Mouse (Mus musculus): ENCODE data around the gene Olfr71. TPM values are rescaled to one million over a fixed set of nuclear protein-coding genes. Genes with fewer than 3 reads are reported as not detected.

Gene Olfr71
- not detected in 2 replicates for polyA plus RNA-seq (2015; fragmentation: Nextera tagmentation; extraction: Ambion mirVana)

- Histone ChIP-seq H3K27me3 (replicated peaks) (no peaks in the 10 kb centered on the region), H3K4me3 (replicated peaks) (no peak within 1 kb of the TSS), H3K27ac (no peak within 1 kb of the TSS), H3K9me3 (no peaks in the 10 kb centered on the region), H3K36me3 (no peaks in the 10 kb centered on the region), H3K9ac (no peak within 1 kb of the TSS), H3K4me2 (replicated peaks) (no peak within 1 kb of the TSS), H3K4me1 (replicated peaks) (no peaks in the 10 kb centered on the region)
- 74% methylated on average over 6 of the region's 6 CpGs for WGBS
- no peak for ATAC-seq
These were observed at the start of gene Olfr71 for GRCm38 (mm10) chr4:43709869-43710268. TSS of gene Olfr71 (minus strand) at chr4:43710255.

DNA sequence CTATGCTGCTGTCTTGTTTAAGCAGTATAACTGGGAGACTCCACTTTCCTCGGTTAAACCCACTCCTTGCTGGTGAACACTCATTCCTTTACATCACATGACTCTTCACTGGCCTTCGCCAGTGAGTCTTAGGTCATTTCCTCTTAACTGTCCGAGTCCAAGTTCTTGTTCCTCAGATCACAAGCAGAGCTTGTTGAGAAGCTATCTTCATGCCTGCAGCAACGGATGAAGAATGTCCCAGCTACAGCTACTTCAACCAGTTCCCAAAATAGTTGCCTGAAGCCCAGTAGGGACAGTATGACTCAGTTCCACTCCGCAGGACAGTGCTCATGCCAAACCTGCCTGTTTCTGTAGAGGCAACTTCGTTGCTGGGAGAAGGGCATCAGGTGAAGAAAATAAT is 47.2 kb upstream of the Olfr71 start:
- no peak for ATAC-seq
- 65% methylated on average over 6 of the region's 6 CpGs for WGBS

DNA sequence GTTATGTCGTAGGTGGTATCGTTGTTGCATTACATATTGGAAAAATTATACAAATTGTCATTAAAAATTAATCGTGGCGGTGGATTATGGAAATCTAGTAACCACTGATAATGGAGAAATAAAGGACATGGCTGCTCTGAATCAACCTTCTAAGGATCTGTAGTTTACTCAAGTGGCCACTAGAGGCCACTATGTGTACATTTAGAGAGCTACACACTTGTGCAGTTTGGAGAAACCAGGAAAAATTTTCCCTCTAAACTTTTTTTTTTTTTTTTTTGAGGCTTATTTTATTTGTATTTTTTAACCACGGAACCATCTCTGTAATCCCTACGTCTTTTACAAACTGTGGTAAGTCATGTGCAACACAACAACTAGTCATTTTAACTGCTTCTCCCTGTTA is 35.1 kb upstream of the Olfr71 start:
- 0 out of 2 replicates have a peak, but pooled peaks have one; percentile 43 for ATAC-seq
- WGBS, result 13% methylated on average over 6 of the region's 6 CpGs

More for the DNA sequence above, 47.2 kb upstream of the Olfr71 start:
- Histone ChIP-seq H3K4me1 (replicated peaks) (no peaks in the 10 kb centered on the region), H3K27me3 (replicated peaks) (no peaks in the 10 kb centered on the region), H3K36me3 (no peaks in the 10 kb centered on the region), H3K9me3 (no peaks in the 10 kb centered on the region), H3K27ac (no peak overlapping the region), H3K4me2 (replicated peaks) (no peak overlapping the region), H3K4me3 (replicated peaks) (no peak overlapping the region), H3K9ac (no peak overlapping the region)

DNA sequence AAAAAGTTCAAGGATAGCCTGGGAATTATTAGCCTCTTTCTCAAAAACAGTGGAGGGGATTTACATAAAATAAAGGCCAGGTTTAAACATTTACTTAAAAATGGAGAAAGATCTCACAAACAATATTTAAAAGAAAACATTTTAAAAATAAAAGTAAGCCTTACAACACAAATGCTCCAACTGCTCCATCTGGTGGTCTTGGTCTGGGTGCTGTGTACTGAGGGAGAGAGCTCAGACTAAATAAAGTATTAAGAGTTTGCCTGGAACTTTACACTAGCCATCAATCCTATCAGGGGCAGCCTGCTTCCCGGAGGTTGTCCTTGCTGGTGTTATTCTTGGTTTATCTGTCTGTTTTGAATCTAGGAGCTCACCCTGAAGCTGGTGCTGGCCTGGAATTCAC is 33.0 kb upstream of the Olfr71 start:
- Histone ChIP-seq H3K9me3 (no peaks in the 10 kb centered on the region), H3K4me2 (replicated peaks) (no peak overlapping the region), H3K27me3 (replicated peaks) (no peaks in the 10 kb centered on the region), H3K4me3 (replicated peaks) (no peak overlapping the region), H3K4me1 (replicated peaks) (no peaks in the 10 kb centered on the region), H3K36me3 (no peaks in the 10 kb centered on the region), H3K9ac (no peak overlapping the region), H3K27ac (no peak overlapping the region)
- 18% methylated on average over 1 of the region's 1 CpGs for WGBS
- ATAC-seq, result no peak

More for the DNA sequence above, 35.1 kb upstream of the Olfr71 start:
- no peak overlapping the region for H3K4me2 ChIP-seq (replicated peaks)
- no peaks in the 10 kb centered on the region for H3K9me3 ChIP-seq
- no peaks in the 10 kb centered on the region for H3K4me1 ChIP-seq (replicated peaks)
- H3K4me3 ChIP-seq (replicated peaks), result no peak overlapping the region
- H3K27me3 ChIP-seq (replicated peaks), result no peaks in the 10 kb centered on the region
- H3K27ac ChIP-seq, result no peak overlapping the region
- no peak overlapping the region for H3K9ac ChIP-seq
- no peaks in the 10 kb centered on the region for H3K36me3 ChIP-seq

GRCm38 (mm10) chr4:43742637-43743036 is 32.6 kb upstream of the Olfr71 start:
- Histone ChIP-seq H3K4me1 (replicated peaks) (no peaks in the 10 kb centered on the region), H3K4me2 (replicated peaks) (no peak overlapping the region), H3K9me3 (no peaks in the 10 kb centered on the region), H3K27ac (no peak overlapping the region), H3K36me3 (no peaks in the 10 kb centered on the region), H3K27me3 (replicated peaks) (no peaks in the 10 kb centered on the region), H3K4me3 (replicated peaks) (no peak overlapping the region), H3K9ac (no peak overlapping the region)
- WGBS, result 35% methylated on average over 4 of the region's 4 CpGs
- ATAC-seq, result no peak

- Histone ChIP-seq H3K27me3 (replicated peaks) (no peaks in the 10 kb centered on the region), H3K4me3 (replicated peaks) (no peak overlapping the region), H3K4me2 (replicated peaks) (no peak overlapping the region), H3K27ac (no peak overlapping the region), H3K36me3 (no peaks in the 10 kb centered on the region), H3K9ac (no peak overlapping the region), H3K4me1 (replicated peaks) (no peaks in the 10 kb centered on the region), H3K9me3 (no peaks in the 10 kb centered on the region)
- no peak for ATAC-seq
- WGBS, result 44% methylated on average over 5 of the region's 5 CpGs
These were observed 31.5 kb upstream of the Olfr71 start for GRCm38 (mm10) chr4:43741526-43741925.

DNA sequence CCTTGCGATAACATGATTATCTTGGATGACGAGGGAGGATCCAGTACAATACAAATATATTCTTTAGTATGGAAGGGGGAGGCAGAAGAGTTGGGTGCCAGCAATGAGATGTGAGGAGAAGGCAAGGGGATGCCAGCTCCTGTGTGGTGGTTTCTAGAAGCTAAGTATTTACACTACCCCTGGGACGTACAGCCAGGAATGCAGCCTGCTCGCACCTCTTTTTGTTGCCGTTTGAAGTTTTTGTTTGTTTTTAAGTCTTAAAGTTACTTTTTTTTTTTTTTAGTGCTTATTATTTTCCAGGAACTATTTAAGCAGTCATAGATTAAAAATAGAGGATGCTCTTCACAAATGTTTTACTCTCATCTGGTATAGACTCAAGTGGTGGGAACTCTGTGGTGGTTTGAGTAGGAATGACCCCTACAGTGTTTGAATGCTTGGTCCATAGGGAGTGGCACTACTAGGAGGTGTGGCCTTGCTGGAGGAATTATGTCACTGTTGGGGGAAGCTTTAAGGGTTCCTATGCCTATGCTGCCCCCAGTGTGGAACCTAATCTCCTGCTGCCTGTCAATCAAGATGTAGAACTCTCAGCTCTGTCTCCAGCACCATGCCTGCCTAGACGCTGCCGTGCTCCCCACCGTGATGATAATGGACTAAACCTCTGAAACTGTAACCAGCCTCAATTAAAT is 29.1 kb upstream of the Olfr71 start:
- 59% methylated on average over 8 of the region's 8 CpGs for WGBS
- H3K27ac ChIP-seq, result no peak overlapping the region
- no peak overlapping the region for H3K4me3 ChIP-seq (replicated peaks)
- no peaks in the 10 kb centered on the region for H3K4me1 ChIP-seq (replicated peaks)
- H3K9me3 ChIP-seq, result no peaks in the 10 kb centered on the region
- ATAC-seq, result no peak
- no peak overlapping the region for H3K4me2 ChIP-seq (replicated peaks)
- H3K27me3 ChIP-seq (replicated peaks), result no peaks in the 10 kb centered on the region
- no peaks in the 10 kb centered on the region for H3K36me3 ChIP-seq
- H3K9ac ChIP-seq, result no peak overlapping the region

DNA sequence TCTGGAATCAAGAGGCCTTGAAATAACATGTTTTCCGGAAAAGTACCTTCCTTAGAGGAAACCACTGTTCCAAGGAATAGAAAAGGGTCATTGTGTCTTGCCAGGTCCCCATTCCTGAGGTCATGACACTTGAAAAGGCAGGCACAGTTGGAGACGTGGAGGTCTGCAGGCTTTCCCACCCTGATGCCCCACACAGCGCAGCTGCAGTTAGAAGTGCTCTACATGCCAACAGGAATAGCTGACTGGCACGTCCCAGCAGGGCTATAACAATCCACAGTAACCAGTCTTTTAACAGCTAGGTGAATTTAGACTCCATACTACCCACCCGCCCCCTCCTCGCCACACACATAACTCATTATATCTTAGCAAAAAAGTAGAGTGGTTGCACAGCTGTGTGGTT is 27.1 kb upstream of the Olfr71 start:
- Histone ChIP-seq H3K9me3 (no peaks in the 10 kb centered on the region), H3K4me2 (replicated peaks) (no peak overlapping the region), H3K36me3 (no peaks in the 10 kb centered on the region), H3K27ac (no peak overlapping the region), H3K9ac (no peak overlapping the region), H3K4me1 (replicated peaks) (no peaks in the 10 kb centered on the region), H3K4me3 (replicated peaks) (no peak overlapping the region), H3K27me3 (replicated peaks) (no peaks in the 10 kb centered on the region)
- ATAC-seq, result no peak
- 82% methylated on average over 6 of the region's 6 CpGs for WGBS

DNA sequence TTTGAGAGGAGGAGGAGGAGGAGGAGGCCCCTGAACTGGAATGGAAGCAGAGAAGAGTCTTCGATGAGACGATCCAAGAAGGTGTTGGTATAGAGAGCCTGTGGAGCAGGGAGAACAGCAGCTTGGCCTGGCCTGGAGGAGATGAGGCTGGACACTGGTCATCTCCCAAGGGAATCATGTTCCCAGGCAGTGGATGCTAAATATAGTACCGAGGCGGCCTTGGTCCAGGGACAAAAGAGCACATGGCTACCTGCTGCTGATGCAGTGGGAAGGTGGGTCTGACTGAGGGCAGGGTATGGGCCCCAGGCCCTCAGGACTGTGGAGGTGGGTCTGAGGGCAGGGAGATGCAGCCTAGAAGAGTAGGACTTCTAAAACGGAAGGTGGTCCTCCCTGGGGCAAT is 23.1 kb upstream of the Olfr71 start:
- Histone ChIP-seq H3K9ac (no peak overlapping the region), H3K4me3 (replicated peaks) (no peak overlapping the region), H3K27ac (no peak overlapping the region), H3K9me3 (no peaks in the 10 kb centered on the region), H3K27me3 (replicated peaks) (no peaks in the 10 kb centered on the region), H3K4me1 (replicated peaks) (peaks cover 19% of the 10 kb centered on the region), H3K4me2 (replicated peaks) (no peak overlapping the region), H3K36me3 (no peaks in the 10 kb centered on the region)
- WGBS, result 82% methylated on average over 5 of the region's 5 CpGs
- ATAC-seq, result no peak

DNA sequence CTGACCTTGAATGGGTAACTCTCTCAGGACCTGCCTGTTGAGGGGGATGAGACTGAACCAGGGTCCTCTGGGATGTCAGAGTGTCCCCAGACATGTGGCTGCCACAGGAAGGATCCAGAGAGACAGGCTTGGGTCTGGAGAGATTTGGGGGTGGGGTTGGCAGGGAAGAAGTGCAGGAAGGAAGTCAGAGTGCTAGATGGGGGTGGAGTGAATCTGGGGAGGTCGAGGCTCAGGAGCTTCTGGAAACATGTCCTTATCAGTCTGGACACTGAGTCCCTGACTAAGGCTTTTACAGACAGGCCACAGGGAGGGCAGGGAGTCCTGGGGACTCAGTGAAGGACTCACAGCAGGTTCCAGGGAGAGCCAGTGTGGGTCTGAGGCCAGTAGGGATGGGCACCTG is 22.1 kb upstream of the Olfr71 start:
- Histone ChIP-seq H3K9me3 (no peaks in the 10 kb centered on the region), H3K4me2 (replicated peaks) (no peak overlapping the region), H3K4me3 (replicated peaks) (no peak overlapping the region), H3K36me3 (no peaks in the 10 kb centered on the region), H3K27ac (no peak overlapping the region), H3K4me1 (replicated peaks) (peaks cover 28% of the 10 kb centered on the region), H3K27me3 (replicated peaks) (no peaks in the 10 kb centered on the region), H3K9ac (no peak overlapping the region)
- ATAC-seq, result no peak
- WGBS, result 19% methylated on average over 1 of the region's 1 CpGs

GRCm38 (mm10) chr4:43730750-43731297 is 20.8 kb upstream of the Olfr71 start:
- 67% methylated on average over 21 of the region's 21 CpGs for WGBS
- Histone ChIP-seq H3K4me3 (replicated peaks) (no peak overlapping the region), H3K9ac (no peak overlapping the region), H3K36me3 (no peaks in the 10 kb centered on the region), H3K4me2 (replicated peaks) (no peak overlapping the region), H3K27ac (no peak overlapping the region), H3K27me3 (replicated peaks) (no peaks in the 10 kb centered on the region), H3K4me1 (replicated peaks) (peaks cover 36% of the 10 kb centered on the region), H3K9me3 (no peaks in the 10 kb centered on the region)
- no peak for ATAC-seq

DNA sequence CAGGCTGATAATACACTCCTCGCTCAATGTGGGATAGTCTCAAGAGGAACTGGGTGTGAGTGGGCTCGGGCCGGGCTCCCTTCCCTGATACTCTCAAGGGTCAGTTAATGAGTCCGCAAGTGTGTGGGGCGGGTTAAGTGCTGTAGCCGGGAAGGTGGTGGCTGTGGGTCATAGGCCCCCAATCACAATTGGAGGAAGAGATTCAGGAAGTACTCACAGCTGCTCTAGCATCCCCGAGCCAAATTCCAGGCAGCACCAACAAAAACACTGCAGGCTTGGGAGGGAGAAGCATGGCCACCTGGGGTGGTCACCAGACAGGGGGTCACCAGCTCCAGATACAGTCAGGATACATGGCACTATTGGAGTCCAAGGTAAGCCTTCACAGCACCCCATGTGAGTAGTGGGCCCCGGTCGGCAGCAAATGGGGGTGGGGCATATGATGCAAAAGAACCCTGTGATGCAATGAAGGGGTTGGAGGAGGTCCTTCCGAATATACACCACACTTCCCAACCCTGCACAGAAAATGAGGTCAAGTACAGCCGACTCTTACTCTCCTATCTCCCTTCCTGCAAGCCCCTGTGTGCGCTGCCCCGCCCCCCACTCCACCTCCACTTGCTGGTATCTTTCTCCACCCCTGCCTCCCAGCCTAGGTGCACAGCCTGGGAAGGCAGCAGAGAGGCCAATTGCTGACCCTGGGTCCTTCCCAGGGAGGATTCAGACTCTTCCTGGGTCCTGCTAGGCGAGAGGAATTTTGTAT is 19.9 kb upstream of the Olfr71 start, which contains the start of gene Spaar:
Gene Spaar (plus strand): TSS at position 241 of the 757 bp plus-strand sequence.
- no peak within 1 kb of the TSS for H3K4me2 ChIP-seq (replicated peaks)
- H3K9me3 ChIP-seq, result no peaks in the 10 kb centered on the region
- H3K9ac ChIP-seq, result no peak within 1 kb of the TSS
- peak within 1 kb of the TSS; percentile 56 for H3K27ac ChIP-seq
- ATAC-seq, result no peak
- WGBS, result 47% methylated on average over 14 of the region's 14 CpGs
- no peak within 1 kb of the TSS for H3K4me3 ChIP-seq (replicated peaks)
- H3K27me3 ChIP-seq (replicated peaks), result no peaks in the 10 kb centered on the region
- H3K4me1 ChIP-seq (replicated peaks), result peaks cover 36% of the 10 kb centered on the region
- no peaks in the 10 kb centered on the region for H3K36me3 ChIP-seq

Data from intestine, embryonic 15.5 days (tissue).